Mouse (Mus musculus) CH12.LX (cell line): ENCODE measurements at regions not wholly inside any gene's neighbourhood (a gene's known extent, or its start where the extent isn't known, plus 50 kb on each side); places are given as distances from the start of the nearest gene placed in this dataset.

Experiments used
- BHLHE40 ChIP-seq: IDR thresholded peaks from 2 replicates; pipeline ENCODE4 v1.6.1; 2011; ENCODE audit warnings: mild to moderate bottlenecking, low read depth, low read length, improper control_type of control experiment
- CTCF ChIP-seq, 2 experiments: IDR thresholded peaks in 1 of 2; conservative IDR thresholded peaks in 1 of 2; 2 replicates each; pipeline ENCODE4 v1.5.1; 2011 to 2012; ENCODE audit warnings: low read depth in 2 of 2, low read length in 2 of 2, improper control_type of control experiment in 1 of 2, inconsistent platforms in 1 of 2, mild to moderate bottlenecking in 1 of 2, moderate library complexity in 1 of 2
- E2F4 ChIP-seq: IDR thresholded peaks from 2 replicates; pipeline ENCODE4 v1.6.1; 2011; ENCODE audit warnings: low read depth, low read length, improper control_type of control experiment; ENCODE audit not compliant: insufficient replicate concordance
- ETS1 ChIP-seq: conservative IDR thresholded peaks from 2 replicates; pipeline ENCODE4 v1.6.1; 2012; ENCODE audit warnings: low read depth, mild to moderate bottlenecking, inconsistent platforms, low read length, improper control_type of control experiment, moderate library complexity
- MAFK ChIP-seq: IDR thresholded peaks from 2 replicates; pipeline ENCODE4 v1.6.1; 2011; ENCODE audit warnings: low read length, improper control_type of control experiment; ENCODE audit not compliant: insufficient replicate concordance
- MAZ ChIP-seq: IDR thresholded peaks from 2 replicates; pipeline ENCODE4 v1.6.1; 2012; ENCODE audit warnings: low read depth, mild to moderate bottlenecking, inconsistent platforms, low read length, improper control_type of control experiment, moderate library complexity
- MEF2A ChIP-seq: IDR thresholded peaks from 2 replicates; pipeline ENCODE4 v1.6.1; 2014; ENCODE audit warnings: low read depth, mild to moderate bottlenecking, inconsistent platforms, low read length, improper control_type of control experiment, borderline replicate concordance
- MXI1 ChIP-seq: IDR thresholded peaks from 2 replicates; pipeline ENCODE4 v1.6.1; 2011; ENCODE audit warnings: mild to moderate bottlenecking, low read depth, low read length, improper control_type of control experiment
- MYC ChIP-seq: IDR thresholded peaks from 2 replicates; pipeline ENCODE4 v1.6.1; 2011; ENCODE audit warnings: low read depth, mild to moderate bottlenecking, improper control_type of control experiment, low read length
- RCOR1 ChIP-seq: conservative IDR thresholded peaks from 2 replicates; pipeline ENCODE4 v1.6.1; 2012; ENCODE audit warnings: low read depth, mild to moderate bottlenecking, inconsistent platforms, low read length, improper control_type of control experiment
- ZMIZ1 ChIP-seq: IDR thresholded peaks from 2 replicates; pipeline ENCODE4 v1.6.1; 2012; ENCODE audit warnings: low read depth, mild to moderate bottlenecking, inconsistent platforms, low read length, improper control_type of control experiment

DNA sequence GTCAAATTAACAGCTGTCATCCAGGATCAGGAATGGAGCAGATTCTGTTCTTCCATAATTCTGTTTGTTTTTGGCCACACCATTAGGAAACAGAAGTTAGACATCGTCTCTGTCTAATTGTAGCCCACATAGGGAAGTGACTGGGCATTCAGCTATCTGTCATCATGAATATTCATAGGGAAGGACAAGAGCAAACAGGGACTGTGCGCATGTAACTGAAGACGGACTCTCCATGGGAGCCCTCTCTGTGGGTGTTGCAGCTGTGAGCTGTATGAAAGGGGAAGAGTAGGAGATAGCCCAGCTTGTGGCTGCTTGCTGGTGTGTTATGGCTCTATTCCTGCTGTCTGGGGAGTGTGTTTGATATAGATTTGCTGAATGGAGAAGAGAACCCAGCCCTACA lies 238.3 kb upstream of the Prok2 start:
- TF ChIP-seq E2F4 (no peak), BHLHE40 (no peak), MXI1 (no peak), CTCF (conservative IDR thresholded peaks at IDR 0.05 in 1 of 2, IDR thresholded peaks at IDR 0.05 in 1 of 2; ENCODE audit: low read depth in 2 of 2, low read length in 2 of 2) (no peak), MYC (no peak), ETS1 (no peak), ZMIZ1 (no peak), MAZ (no peak), RCOR1 (no peak), MEF2A (no peak), MAFK (no peak)
